Mouse (Mus musculus) heart, embryonic 14.5 days (tissue): ENCODE measurements around the gene C1s2. TPM values are rescaled to one million over a fixed set of nuclear protein-coding genes. Genes with fewer than 3 reads are reported as not detected.
"Not testable (repeated sequence)": the region's sequence is repeated elsewhere in the genome, so short reads cannot be mapped to it uniquely, and the experiment has no call there.

Experiments
- ATAC-seq: fragments of 200-750 bp; cut with Nextera tagmentation; 2 replicates; pipeline ENCODE4 v1.8.0; 2017; ENCODE audit warnings: low read depth, moderate TSS enrichment; ENCODE audit not compliant: insufficient number of reproducible peaks, insufficient read depth, low FRiP score
- H3K27ac ChIP-seq, 2 experiments: fragments of 200-500 bp in 1 of 2; fragments of 300-500 bp in 1 of 2; sonication (generic) in 1 of 2; replicated peaks in 1 of 2; 2 replicates each; pipeline ENCODE4 v1.5.1; 2012 to 2014; ENCODE audit warnings: low read depth in 2 of 2, low read length in 2 of 2, control low read depth in 1 of 2, mild to moderate bottlenecking in 1 of 2, mixed read lengths in 1 of 2; ENCODE audit not compliant: control insufficient read depth in 1 of 2, insufficient read depth in 1 of 2
- H3K27me3 ChIP-seq: fragments of 300-500 bp; sonication (generic); 2 replicates; pipeline ENCODE4 v1.6.1; 2014; ENCODE audit warnings: mild to moderate bottlenecking, low read length, control low read depth; ENCODE audit not compliant: control insufficient read depth, insufficient read depth
- H3K36me3 ChIP-seq: fragments of 300-500 bp; sonication (generic); 2 replicates; pipeline ENCODE4 v1.6.1; 2014; ENCODE audit warnings: mild to moderate bottlenecking, control low read depth, low read length, mixed read lengths; ENCODE audit not compliant: control insufficient read depth, insufficient read depth
- H3K4me1 ChIP-seq, 2 experiments: fragments of 200-500 bp in 1 of 2; fragments of 300-500 bp in 1 of 2; sonication (generic) in 1 of 2; 2 replicates each; pipeline ENCODE4 v1.6.1; 2012 to 2014; ENCODE audit warnings: low read length in 2 of 2, control low read depth in 1 of 2, mixed read lengths in 1 of 2; ENCODE audit not compliant: control insufficient read depth in 2 of 2, insufficient read depth in 2 of 2
- H3K4me2 ChIP-seq: fragments of 300-500 bp; sonication (generic); 2 replicates; pipeline ENCODE4 v1.6.1; 2014; ENCODE audit warnings: mild to moderate bottlenecking, low read length
- H3K4me3 ChIP-seq, 2 experiments: fragments of 200-500 bp in 1 of 2; fragments of 300-500 bp in 1 of 2; sonication (generic) in 1 of 2; 2 replicates each; pipeline ENCODE4 v1.5.1; 2012 to 2014; ENCODE audit warnings: low read length in 2 of 2, mild to moderate bottlenecking in 2 of 2, control low read depth in 1 of 2, low read depth in 1 of 2, moderate library complexity in 1 of 2; ENCODE audit not compliant: control insufficient read depth in 1 of 2, insufficient read depth in 1 of 2
- H3K9ac ChIP-seq: fragments of 300-500 bp; sonication (generic); 2 replicates; pipeline ENCODE4 v1.6.1; 2014; ENCODE audit warnings: mild to moderate bottlenecking, low read length
- H3K9me3 ChIP-seq: fragments of 300-500 bp; sonication (generic); 2 replicates; pipeline ENCODE4 v1.6.1; 2016; ENCODE audit warnings: low read length, control low read depth; ENCODE audit not compliant: control insufficient read depth
- WGBS: fragments of 180-500 bp; shearing (Covaris S2); extraction: QIAGEN DNeasy Blood & Tissue Kit; methylation state at CpG from one replicate; pipeline ENCODE4 v1.1.7; 2014; 5-methylcytosine and 5-hydroxymethylcytosine counted together
- polyA plus RNA-seq: library from polyadenylated mRNA; unstranded; fragments of >200 nt; fragmentation: Nextera tagmentation; extraction: Ambion mirVana; gene quantifications from 2 replicates; pipeline ENCODE4 v1.2.1, GENCODE M21; 2014

Gene C1s2
- polyA plus RNA-seq, 1 experiment from 2014 or later = not detected

DNA sequence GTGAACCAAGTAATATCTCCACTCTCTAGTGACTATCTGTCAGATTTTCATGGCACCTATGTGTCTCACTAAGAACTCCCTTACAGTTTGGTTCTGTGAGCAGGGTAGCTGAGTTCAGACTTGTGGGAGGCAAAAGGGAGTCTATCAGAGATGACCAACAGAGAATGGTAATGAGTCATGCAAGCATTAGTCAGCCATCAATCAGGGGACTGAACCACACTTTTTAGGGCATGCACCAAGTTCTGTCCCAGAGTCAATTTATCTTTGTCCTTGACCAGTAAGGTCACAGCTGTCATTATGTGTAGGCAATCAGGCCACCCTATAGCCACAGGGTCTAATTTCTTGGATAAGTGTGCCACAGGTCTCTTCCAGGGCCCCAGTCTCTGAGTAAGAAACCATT lies 47.1 kb downstream of the C1s2 start:
- Histone ChIP-seq H3K4me1 (no peaks in the 10 kb centered on the region), H3K9me3 (no peaks in the 10 kb centered on the region), H3K36me3 (no peaks in the 10 kb centered on the region), H3K4me3 (no peak overlapping the region), H3K9ac (no peak overlapping the region), H3K4me2 (no peak overlapping the region), H3K27me3 (no peaks in the 10 kb centered on the region), H3K27ac (no peak overlapping the region)
- ATAC-seq = no peak

DNA sequence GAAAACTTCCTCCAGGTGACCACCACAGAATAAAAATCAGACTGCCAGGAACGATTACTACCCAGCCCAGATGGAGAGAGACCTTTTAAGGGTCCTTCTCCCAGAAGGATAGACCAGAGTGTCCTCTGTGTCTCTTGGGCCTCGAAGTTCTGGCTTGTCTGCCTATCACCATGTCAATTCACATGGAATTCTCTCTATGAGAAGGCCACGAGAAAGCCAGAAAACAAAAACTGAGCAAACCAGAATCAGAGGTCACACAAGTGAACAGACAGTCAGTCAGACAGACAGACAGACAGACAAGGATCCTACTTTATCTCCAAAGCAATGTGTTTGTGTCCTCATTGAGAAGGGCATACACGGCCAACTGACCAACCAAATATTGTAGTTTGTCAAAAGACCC lies 49.6 kb downstream of the C1s2 start:
- WGBS = 73% methylated on average over 4 of the region's 4 CpGs
- H3K36me3 ChIP-seq = no peaks in the 10 kb centered on the region
- no peak for ATAC-seq
- no peak overlapping the region for H3K4me3 ChIP-seq
- H3K4me2 ChIP-seq = no peak overlapping the region
- no peaks in the 10 kb centered on the region for H3K9me3 ChIP-seq
- no peak overlapping the region for H3K9ac ChIP-seq
- H3K27ac ChIP-seq = no peak overlapping the region
- H3K4me1 ChIP-seq = no peaks in the 10 kb centered on the region
- H3K27me3 ChIP-seq = no peaks in the 10 kb centered on the region

DNA sequence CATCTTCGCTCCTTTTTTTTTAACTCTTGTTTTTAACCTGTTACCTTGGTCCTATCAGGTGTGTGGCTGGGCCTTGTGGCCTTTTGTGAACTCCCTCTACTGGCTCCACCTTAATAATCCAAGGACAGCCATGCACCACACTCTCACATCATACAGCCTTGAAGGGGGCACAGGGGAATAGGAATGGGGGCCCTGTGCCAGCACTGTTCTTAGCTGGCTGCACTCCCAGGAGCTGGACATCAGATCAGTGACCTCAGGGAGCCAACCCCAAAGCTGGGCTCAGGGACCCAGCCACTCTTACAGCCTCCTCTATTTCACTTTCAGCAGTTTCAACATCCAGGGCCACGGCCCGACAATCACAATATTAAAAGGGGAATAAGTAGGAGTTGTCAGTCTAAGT lies 50.1 kb downstream of the C1s2 start:
- H3K4me1 ChIP-seq = no peaks in the 10 kb centered on the region
- no peak overlapping the region for H3K27ac ChIP-seq
- H3K9ac ChIP-seq = no peak overlapping the region
- no peaks in the 10 kb centered on the region for H3K9me3 ChIP-seq
- H3K27me3 ChIP-seq = no peaks in the 10 kb centered on the region
- H3K4me3 ChIP-seq = no peak overlapping the region
- ATAC-seq = no peak
- WGBS = 90% methylated on average over 3 of the region's 3 CpGs
- no peak overlapping the region for H3K4me2 ChIP-seq
- no peaks in the 10 kb centered on the region for H3K36me3 ChIP-seq

DNA sequence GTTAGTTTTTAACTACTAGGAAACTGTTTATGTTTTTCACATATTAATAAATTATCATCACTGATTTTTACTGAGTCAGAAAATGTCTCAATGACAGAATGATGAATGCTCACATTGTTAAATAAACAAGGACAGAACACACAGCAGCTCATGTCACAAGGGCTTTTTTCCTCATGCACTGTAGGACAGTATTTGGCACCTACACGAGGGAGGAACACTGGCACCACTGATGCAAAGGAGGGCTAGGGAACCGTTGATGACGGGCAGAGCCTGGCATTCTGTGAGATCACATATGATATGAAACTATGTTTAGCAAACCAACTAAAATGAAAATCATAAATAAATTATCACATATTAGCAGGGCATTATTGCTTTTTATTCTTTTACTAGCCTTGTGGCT lies 51.0 kb downstream of the C1s2 start:
- H3K4me2 ChIP-seq = no peak overlapping the region
- H3K27ac ChIP-seq = no peak overlapping the region
- no peak overlapping the region for H3K4me3 ChIP-seq
- no peaks in the 10 kb centered on the region for H3K9me3 ChIP-seq
- H3K36me3 ChIP-seq = no peaks in the 10 kb centered on the region
- no peak overlapping the region for H3K9ac ChIP-seq
- H3K27me3 ChIP-seq = no peaks in the 10 kb centered on the region
- ATAC-seq = no peak
- 77% methylated on average over 3 of the region's 3 CpGs for WGBS
- H3K4me1 ChIP-seq = no peaks in the 10 kb centered on the region

DNA sequence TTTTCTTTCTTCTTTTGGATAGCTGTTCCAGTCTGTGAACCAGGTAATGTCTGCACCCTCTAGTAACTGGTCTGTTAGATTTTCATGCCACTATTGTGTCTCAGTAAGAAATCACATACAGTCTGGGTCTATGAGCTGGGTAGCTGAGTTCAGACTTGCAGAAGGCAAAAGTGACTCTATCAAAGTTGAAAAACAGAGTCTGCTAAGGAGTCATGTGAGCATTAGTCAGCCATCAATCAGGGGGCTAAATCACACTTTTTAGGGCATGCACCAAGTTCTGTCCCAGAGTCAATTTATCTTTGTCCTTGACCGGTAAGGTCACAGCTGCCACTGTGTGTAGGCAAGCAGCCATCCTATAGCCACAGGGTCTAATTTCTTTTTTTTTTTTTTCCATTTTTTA lies 53.7 kb downstream of the C1s2 start:
- no peak for ATAC-seq
- no peaks in the 10 kb centered on the region for H3K36me3 ChIP-seq
- no peaks in the 10 kb centered on the region for H3K9me3 ChIP-seq
- H3K9ac ChIP-seq = no peak overlapping the region
- WGBS = 70% methylated on average over 1 of the region's 1 CpGs
- no peak overlapping the region for H3K4me3 ChIP-seq
- H3K4me2 ChIP-seq = no peak overlapping the region
- no peaks in the 10 kb centered on the region for H3K4me1 ChIP-seq
- H3K27me3 ChIP-seq = no peaks in the 10 kb centered on the region
- no peak overlapping the region for H3K27ac ChIP-seq

DNA sequence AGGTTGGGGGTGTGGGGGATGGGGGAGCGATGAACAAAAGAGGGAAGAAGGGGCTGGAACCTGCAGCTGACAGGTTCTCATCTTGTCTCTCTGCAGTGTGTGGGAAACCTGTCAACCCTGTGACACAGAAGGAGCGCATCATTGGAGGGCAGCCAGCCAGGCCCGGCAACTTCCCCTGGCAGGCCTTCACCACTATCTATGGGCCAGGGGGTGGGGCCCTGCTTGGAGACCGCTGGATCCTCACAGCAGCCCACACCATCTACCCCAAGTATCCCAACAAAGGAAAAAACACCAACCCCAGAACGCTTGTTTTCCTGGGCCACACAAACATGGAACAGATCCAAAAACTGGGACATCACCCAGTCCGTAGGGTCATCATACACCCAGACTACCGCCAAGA lies 55.7 kb downstream of the C1s2 start:
- H3K27ac ChIP-seq, H3K4me1 ChIP-seq, H3K27me3 ChIP-seq, H3K9ac ChIP-seq, H3K4me3 ChIP-seq, H3K4me2 ChIP-seq, H3K36me3 ChIP-seq, ATAC-seq, H3K9me3 ChIP-seq: not testable (repeated sequence)
- WGBS = 63% methylated on average over 6 of the region's 7 CpGs

DNA sequence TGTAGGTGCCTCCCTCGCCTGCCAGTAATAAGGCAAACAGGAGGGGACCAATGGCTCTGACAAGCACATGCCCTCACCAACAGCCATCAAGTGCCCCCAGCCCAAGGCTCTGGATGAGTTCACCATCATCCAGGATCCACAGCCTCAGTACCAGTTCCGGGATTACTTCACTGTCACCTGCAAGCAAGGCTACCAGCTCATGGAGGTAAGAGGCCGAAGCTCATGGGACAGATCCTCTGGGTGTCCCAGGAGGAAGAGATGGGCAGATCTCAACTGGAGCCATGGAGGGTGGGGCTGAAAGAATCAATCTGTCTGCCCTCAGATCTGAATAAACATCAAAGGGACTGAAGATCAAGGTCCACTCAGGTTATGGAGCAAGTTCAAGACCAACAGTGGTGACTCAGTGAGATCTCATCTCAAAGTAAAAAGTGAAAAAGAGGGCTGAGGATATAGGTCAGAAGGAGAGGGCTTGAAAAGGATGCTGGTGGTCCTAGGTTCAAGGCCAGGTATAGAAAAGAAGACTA lies 60.7 kb downstream of the C1s2 start:
- not testable (repeated sequence) for ATAC-seq, H3K36me3 ChIP-seq, H3K4me1 ChIP-seq, H3K9ac ChIP-seq, H3K9me3 ChIP-seq, H3K4me3 ChIP-seq, H3K27me3 ChIP-seq, H3K4me2 ChIP-seq, H3K27ac ChIP-seq
- 71% methylated on average over 3 of the region's 3 CpGs for WGBS
